Mouse (Mus musculus) cortical plate, adult 2 months (tissue): ENCODE data around the gene Prcd. TPM values are rescaled to one million over a fixed set of nuclear protein-coding genes. Genes with fewer than 3 reads are reported as not detected.

Source experiments
- H3K27ac ChIP-seq: fragments of 200-500 bp; 2 replicates; pipeline ENCODE4 v1.5.1; 2012; ENCODE audit warnings: low read length, control low read depth, inconsistent platforms; ENCODE audit not compliant: insufficient read depth
- H3K4me1 ChIP-seq: fragments of 200-500 bp; 2 replicates; pipeline ENCODE4 v1.6.1; 2011; ENCODE audit warnings: low read length; ENCODE audit not compliant: control insufficient read depth, insufficient read depth
- H3K4me3 ChIP-seq: fragments of 200-500 bp; 2 replicates; pipeline ENCODE4 v1.5.1; 2011; ENCODE audit warnings: mild to moderate bottlenecking, low read length, control low read depth; ENCODE audit not compliant: insufficient read depth
- CTCF ChIP-seq: fragments of 200-500 bp; IDR thresholded peaks from 2 replicates; pipeline ENCODE4 v1.5.1; 2011; ENCODE audit warnings: mild to moderate bottlenecking, control low read depth, low read length; ENCODE audit not compliant: insufficient read depth; ENCODE audit errors: extremely low read depth
- POLR2A ChIP-seq: fragments of 200-500 bp; IDR thresholded peaks from 2 replicates; pipeline ENCODE4 v1.6.1; 2011; ENCODE audit warnings: mild to moderate bottlenecking, low read length, control low read depth; ENCODE audit not compliant: insufficient read depth; ENCODE audit errors: extremely low read depth
- polyA plus RNA-seq: library from polyadenylated mRNA; depleted of rRNA; stranded (reverse); fragments of >200 nt; gene quantifications from 2 replicates; pipeline ENCODE4 v1.2.3, GENCODE M21; 2012

Prcd gene
- polyA plus RNA-seq, 1 experiment: 8.4 TPM

- Histone ChIP-seq H3K4me3 (no peak overlapping the region), H3K4me1 (no peaks in the 10 kb centered on the region), H3K27ac (no peak overlapping the region)
- TF ChIP-seq CTCF: no peak
- TF ChIP-seq POLR2A: no peak
These were observed 30.4 kb downstream of the Prcd start for GRCm38 (mm10) chr11:116683777-116684176.

- Histone ChIP-seq H3K4me1 (no peaks in the 10 kb centered on the region), H3K27ac (no peak overlapping the region), H3K4me3 (no peak overlapping the region)
- TF ChIP-seq POLR2A: no peak
These were observed 32.4 kb downstream of the Prcd start for GRCm38 (mm10) chr11:116685729-116686128.

DNA sequence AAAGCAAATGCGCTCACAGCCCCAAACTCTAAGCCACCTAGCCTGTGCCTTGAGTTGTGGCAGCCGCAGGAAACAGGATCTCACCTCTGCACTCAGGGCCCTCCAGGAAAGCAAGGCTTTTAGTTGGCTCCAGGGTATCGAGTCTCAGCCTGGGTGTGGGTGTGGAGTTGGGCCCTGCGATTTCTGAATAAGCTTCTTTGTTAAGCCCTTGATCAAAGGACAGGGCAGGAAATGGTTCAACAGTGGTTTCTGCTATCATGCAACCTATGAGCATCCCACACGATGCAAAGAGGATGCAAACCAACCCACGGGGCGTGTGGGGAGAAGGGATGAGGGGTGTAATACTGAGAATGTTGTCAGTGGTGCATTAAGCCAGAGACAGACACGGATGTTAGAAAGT is 34.6 kb downstream of the Prcd start:
- no peaks in the 10 kb centered on the region for H3K4me1 ChIP-seq
- no peak overlapping the region for H3K27ac ChIP-seq
- TF ChIP-seq POLR2A (no peak), CTCF (no peak)
- H3K4me3 ChIP-seq: no peak overlapping the region

- no peak for TF ChIP-seq CTCF
- TF ChIP-seq POLR2A: no peak
- Histone ChIP-seq H3K27ac (no peak overlapping the region), H3K4me1 (no peaks in the 10 kb centered on the region), H3K4me3 (no peak overlapping the region)
These were observed 36.3 kb downstream of the Prcd start for GRCm38 (mm10) chr11:116689622-116690021.

DNA sequence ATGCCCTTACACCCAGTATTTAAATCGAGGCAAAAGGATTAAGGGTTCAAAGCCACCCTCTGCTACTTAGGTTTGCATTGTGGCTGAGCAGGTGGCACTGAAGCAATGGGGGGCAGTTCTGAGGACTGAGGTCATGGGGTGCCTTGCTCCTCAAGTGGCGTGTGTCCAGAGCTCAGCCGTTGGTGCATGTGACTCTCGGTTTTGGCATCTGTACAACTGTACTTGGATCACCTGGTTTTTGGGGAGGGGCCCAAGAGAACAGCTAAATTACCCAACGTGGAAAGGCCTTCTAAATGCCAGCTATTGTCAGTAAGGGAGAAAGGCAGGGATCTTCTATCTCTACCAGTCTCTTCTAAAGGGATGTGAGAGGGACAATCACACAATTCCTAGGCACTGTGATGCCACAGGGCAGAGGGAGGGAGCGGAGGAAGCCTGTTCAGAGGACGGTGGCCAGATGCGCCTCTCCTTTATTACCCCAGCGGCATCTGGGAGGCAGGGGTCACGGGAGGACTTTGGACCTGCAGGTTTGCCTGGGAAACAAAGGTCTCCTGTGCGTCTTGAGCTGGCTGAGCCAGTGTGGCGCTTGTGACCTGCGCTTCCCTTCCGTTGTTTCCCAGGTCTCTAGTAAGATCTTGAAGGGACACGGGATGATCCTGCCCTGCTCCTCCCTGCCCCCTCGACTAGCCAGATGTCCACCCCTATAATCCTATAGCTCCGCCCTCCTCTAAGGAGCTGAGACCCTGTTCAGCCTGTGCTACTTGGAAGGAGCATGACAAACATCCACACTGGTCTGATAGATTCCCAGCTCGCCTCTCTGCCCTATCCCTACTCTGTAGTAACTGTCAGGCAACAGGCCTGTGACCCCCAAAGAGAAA is 37.6 kb downstream of the Prcd start:
- TF ChIP-seq POLR2A (no peak), CTCF (no peak)
- no peak overlapping the region for H3K4me3 ChIP-seq
- no peak overlapping the region for H3K27ac ChIP-seq
- H3K4me1 ChIP-seq: no peaks in the 10 kb centered on the region

DNA sequence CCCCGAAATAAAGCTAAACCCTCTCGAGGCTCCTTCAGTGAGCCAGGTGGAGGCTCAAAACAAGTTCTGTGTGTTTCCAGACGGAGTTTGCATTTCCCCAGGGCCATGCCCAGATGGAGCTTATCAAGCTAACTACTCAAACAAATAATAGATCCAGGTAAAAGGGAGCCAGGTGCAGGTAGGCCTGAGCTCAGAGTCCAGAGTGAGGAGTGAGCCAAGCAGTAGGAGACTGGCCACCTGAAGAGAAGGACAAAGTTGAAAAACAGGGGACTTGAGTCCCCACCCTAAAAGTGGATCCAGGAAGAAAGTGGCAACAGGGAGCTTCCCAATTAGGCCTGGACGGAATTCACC is 40.5 kb downstream of the Prcd start:
- Histone ChIP-seq H3K4me1 (no peaks in the 10 kb centered on the region), H3K4me3 (peak overlapping the region; percentile 22; the same call in 1 of the 2 replicates), H3K27ac (peak overlapping the region; percentile 68; the same call in 1 of the 2 replicates)
- TF ChIP-seq POLR2A (no peak), CTCF (no peak)

- peak overlapping the region; percentile 22 for H3K4me3 ChIP-seq
- peak overlapping the region; percentile 68; the same call in 1 of the 2 replicates for H3K27ac ChIP-seq
- no peak for TF ChIP-seq CTCF
- TF ChIP-seq POLR2A: no peak
- no peaks in the 10 kb centered on the region for H3K4me1 ChIP-seq
These were observed 41.2 kb downstream of the Prcd start for GRCm38 (mm10) chr11:116694250-116695193.

GRCm38 (mm10) chr11:116695194-116695880 is 42.0 kb downstream of the Prcd start:
- TF ChIP-seq POLR2A (no peak), CTCF (no peak)
- Histone ChIP-seq H3K4me1 (no peaks in the 10 kb centered on the region), H3K27ac (0 out of 2 replicates have a peak overlapping the region, but pooled peaks have one; percentile 8), H3K4me3 (no peak overlapping the region; the same call in 1 of the 2 replicates)

- Histone ChIP-seq H3K4me3 (no peak overlapping the region), H3K4me1 (no peaks in the 10 kb centered on the region), H3K27ac (no peak overlapping the region)
- TF ChIP-seq POLR2A: no peak
- TF ChIP-seq CTCF: no peak
These were observed 43.1 kb downstream of the Prcd start for GRCm38 (mm10) chr11:116696426-116696825.
